Mouse (Mus musculus): ENCODE results near the gene Diablo. TPM values are rescaled to one million over a fixed set of nuclear protein-coding genes. Genes with fewer than 3 reads are reported as not detected.
"Not testable (repeated sequence)": the region's sequence is repeated elsewhere in the genome, so short reads cannot be mapped to it uniquely, and the experiment has no call there.

The Diablo gene
- 71.7 and 83.8 TPM in 2 replicates for polyA plus RNA-seq (2012; rRNA removed)

GRCm38 (mm10) chr5:123523692-123524392 lies at the start of gene Diablo:
Gene Diablo, minus strand, starts transcription at chr5:123524176.
- peak; percentile 95 for DNase-seq (ENCODE audit: low spot score)

- DNase-seq (ENCODE audit: low spot score) = no peak
Observed at GRCm38 (mm10) chr5:123573362-123573761, 49.4 kb upstream of the Diablo start.

GRCm38 (mm10) chr5:123572357-123573186 lies 48.6 kb upstream of the Diablo start, which contains the start of gene Vps33a:
Gene Vps33a, minus strand, starts transcription at chr5:123573038.
- peak; percentile 96 for DNase-seq (ENCODE audit: low spot score)

GRCm38 (mm10) chr5:123561128-123561527 lies 37.2 kb upstream of the Diablo start:
- no peak for DNase-seq (ENCODE audit: low spot score)

- no peak for DNase-seq (ENCODE audit: low spot score)
Observed at GRCm38 (mm10) chr5:123559588-123559987, 35.6 kb upstream of the Diablo start.

GRCm38 (mm10) chr5:123556451-123556850 lies 32.5 kb upstream of the Diablo start:
- DNase-seq (ENCODE audit: low spot score) = no peak

- no peak for DNase-seq (ENCODE audit: low spot score)
Observed at GRCm38 (mm10) chr5:123555693-123556092, 31.7 kb upstream of the Diablo start.

GRCm38 (mm10) chr5:123533801-123534200 lies 9.8 kb upstream of the Diablo start:
- DNase-seq (ENCODE audit: low spot score) = no peak

GRCm38 (mm10) chr5:123530056-123530455 lies 6.1 kb upstream of the Diablo start:
- DNase-seq (ENCODE audit: low spot score) = no peak

GRCm38 (mm10) chr5:123528641-123529040 lies 4.7 kb upstream of the Diablo start:
- no peak for DNase-seq (ENCODE audit: low spot score)

GRCm38 (mm10) chr5:123525916-123526495 lies 2.0 kb upstream of the Diablo start:
- DNase-seq (ENCODE audit: low spot score) = no peak

GRCm38 (mm10) chr5:123525281-123525680 lies 1.3 kb upstream of the Diablo start, which contains the start of gene Gm49027:
Gene Gm49027, minus strand, starts transcription at chr5:123525488.
- no peak for DNase-seq (ENCODE audit: low spot score)

GRCm38 (mm10) chr5:123524393-123524750 lies 396 bp upstream of the Diablo start:
- no peak for DNase-seq (ENCODE audit: low spot score)

- no peak for DNase-seq (ENCODE audit: low spot score)
Observed at GRCm38 (mm10) chr5:123522166-123522565, 1.8 kb downstream of the Diablo start.

- DNase-seq (ENCODE audit: low spot score) = no peak
Observed at GRCm38 (mm10) chr5:123521621-123522020, 2.4 kb downstream of the Diablo start.

GRCm38 (mm10) chr5:123520666-123521065 lies 3.3 kb downstream of the Diablo start:
- DNase-seq (ENCODE audit: low spot score) = no peak

- no peak for DNase-seq (ENCODE audit: low spot score)
Observed at GRCm38 (mm10) chr5:123514871-123515270, 9.1 kb downstream of the Diablo start.

GRCm38 (mm10) chr5:123512102-123512501 lies 11.9 kb downstream of the Diablo start:
- DNase-seq (ENCODE audit: low spot score) = no peak

GRCm38 (mm10) chr5:123511426-123511825 lies 12.6 kb downstream of the Diablo start:
- not testable (repeated sequence) for DNase-seq (ENCODE audit: low spot score)

- DNase-seq (ENCODE audit: low spot score) = no peak
Observed at GRCm38 (mm10) chr5:123510160-123510559, 13.8 kb downstream of the Diablo start, which contains the start of gene B3gnt4. Gene B3gnt4, plus strand, starts transcription at chr5:123510460.

- no peak for DNase-seq (ENCODE audit: low spot score)
Observed at GRCm38 (mm10) chr5:123508921-123509320, 15.1 kb downstream of the Diablo start.

Measured in urinary bladder, adult 2 months (tissue).